Mouse (Mus musculus) embryonic facial prominence, embryonic 10.5 days (tissue): ENCODE measurements around the gene Ska2. TPM values are rescaled to one million over a fixed set of nuclear protein-coding genes. Genes with fewer than 3 reads are reported as not detected.

ENCODE experiments used
- microRNA counts: library from miRNA; unstranded; fragments of <30 nt; microRNA quantifications from one replicate; lab custom pipeline; 2017
- microRNA-seq: library from miRNA; unstranded; fragments of <30 nt; microRNA quantifications from one replicate; pipeline ENCODE4, GENCODE M21; 2017
- polyA plus RNA-seq: library from polyadenylated mRNA; unstranded; fragments of >200 nt; fragmentation: Nextera tagmentation; extraction: Ambion mirVana; gene quantifications from 2 replicates; pipeline ENCODE4 v1.2.1, GENCODE M21; 2016

The Ska2 gene
- polyA plus RNA-seq, 1 experiment from 2014 or later: 111 TPM

MicroRNAs within 50 kb of the gene (microRNA counts, 519-probe panel; counts per million panel counts)
- 6,428 counts per million, percentile 96 among the panel's probes with 10 or more counts for microRNA mmu-miR-301a (lab: Ali Mortazavi, UCI)

Small RNAs within 50 kb of the gene (microRNA-seq; reads per million reads assigned to microRNA genes)
- gene Mir301: 1,591 reads per million, percentile 78 among the genes with 10 or more reads in this experiment

Other genes with a start within 250 kb of the Ska2 start
- gene Ypel2, start 115.5 kb upstream of the Ska2 start, polyA plus RNA-seq: 4.2 and 5.4 TPM in 2 replicates
- 33.7 and 37.3 TPM in 2 replicates for gene Gdpd1, start 35.2 kb upstream of the Ska2 start, polyA plus RNA-seq
- 28.3 and 33.0 TPM in 2 replicates for gene Smg8, start 22.5 kb upstream of the Ska2 start, polyA plus RNA-seq
- gene Prr11, start 526 bp upstream of the Ska2 start, polyA plus RNA-seq: 17.5 and 17.9 TPM in 2 replicates
- 49.1 and 52.1 TPM in 2 replicates for gene Trim37, start 17.8 kb downstream of the Ska2 start, polyA plus RNA-seq
- 2.9 and 3.2 TPM in 2 replicates for gene Ppm1e, start 249.8 kb downstream of the Ska2 start, polyA plus RNA-seq